In the genomic region with DNA sequence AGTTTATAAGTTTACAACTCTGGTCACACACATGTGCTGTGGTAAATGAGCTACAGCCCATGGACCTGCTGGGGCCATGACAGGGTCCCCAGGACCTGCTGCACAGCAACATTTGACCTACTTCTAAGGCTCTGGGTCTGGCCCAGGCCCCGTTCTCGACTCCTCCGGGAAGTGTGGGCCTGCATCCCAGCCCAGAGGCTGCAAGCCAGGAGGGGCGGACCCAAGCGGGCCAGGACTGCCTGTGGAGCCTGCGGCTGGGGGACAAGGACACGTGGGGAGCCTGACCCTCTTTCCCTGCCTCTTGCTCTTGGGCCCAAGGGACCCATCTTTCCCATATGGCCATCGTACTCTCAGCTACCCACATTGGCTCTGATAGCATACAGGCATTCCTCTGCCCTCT, we compare ENCODE assay signal across 9 mouse cellular contexts. TPM values are rescaled to one million over a fixed set of nuclear protein-coding genes. Genes with fewer than 3 reads are reported as not detected.
DNase-seq lines count a peak whose midpoint lies in the region; ATAC-seq and TF ChIP-seq lines count a peak whose summit lies in the region.
"Had no signal": no experiment of that assay in that cellular context is flagged by ENCODE, and none has a peak within 500 bp of the region (broad histone marks: within the 10 kb centered on the region; RNA-seq: fewer than 3 reads in every experiment).

No protein-coding gene starts in this region.

- ATAC-seq in heart, embryonic 11.5 days (replicated peaks; ENCODE audit: insufficient number of reproducible peaks, low FRiP score, low TSS enrichment): no peak
- no peak for ATAC-seq in megakaryocyte progenitor cell, adult 5-6 weeks (replicated peaks; ENCODE audit: poor library complexity)
- no peak for ATAC-seq in inflammation-experienced regulatory T-cells, adult 6 months

- no peak overlapping the region for H3K27ac ChIP-seq in heart, embryonic 11.5 days (ENCODE audit: low read depth, low read length)
- no peak overlapping the region for H3K27ac ChIP-seq in kidney, adult 2 months (ENCODE audit: insufficient read depth, low read depth, low read length)

- DNase-seq in heart, adult 11 months: peak; percentile 99
- peak; percentile 33 to 51 for DNase-seq in cerebellum, postnatal 25 days
- DNase-seq in kidney, adult 2 months: peak; percentile 84
- peak; percentile 25 for DNase-seq in lung, adult 2 months
- DNase-seq in testis, postnatal 14 days (ENCODE audit: low spot score): peak; percentile 48

- H3K9me3 ChIP-seq in heart, embryonic 11.5 days (replicated peaks; ENCODE audit: control insufficient read depth, low read length): no peaks in the 10 kb centered on the region

- TF ChIP-seq CTCF in kidney, adult 2 months (conservative IDR thresholded peaks at IDR 0.05; ENCODE audit: insufficient read depth, insufficient read length, low read depth, low read length): no peak
- TF ChIP-seq CTCF in lung, adult 2 months (IDR thresholded peaks at IDR 0.05; ENCODE audit: insufficient read depth, low read length): no peak

- WGBS in heart, embryonic 11.5 days (ENCODE audit: insufficient replicate concordance): 79% methylated on average over 8 of the region's 8 CpGs
- WGBS in kidney, adult 2 months: 37% methylated on average over 8 of the region's 8 CpGs
- WGBS in lung, adult 2 months: 60% methylated on average over 8 of the region's 8 CpGs

- no peaks in the 10 kb centered on the region for H3K36me3 ChIP-seq in heart, embryonic 11.5 days (ENCODE audit: control insufficient read depth, insufficient read depth, low read length)
- H3K36me3 ChIP-seq in kidney, adult 2 months (ENCODE audit: control insufficient read depth, insufficient read depth, low read length): no peaks in the 10 kb centered on the region

- no peak overlapping the region for H3K4me3 ChIP-seq in heart, embryonic 11.5 days (ENCODE audit: low read depth, low read length)
- no peak overlapping the region for H3K4me3 ChIP-seq in kidney, adult 2 months (ENCODE audit: insufficient read depth, low read depth, low read length)
- H3K4me3 ChIP-seq in lung, adult 2 months (replicated peaks; ENCODE audit: extremely low read depth, low read depth, low read length): no peak overlapping the region

- no peaks in the 10 kb centered on the region for H3K27me3 ChIP-seq in heart, embryonic 11.5 days (ENCODE audit: control insufficient read depth, insufficient read depth, low read length)
- H3K27me3 ChIP-seq in kidney, adult 2 months (replicated peaks; ENCODE audit: control insufficient read depth, insufficient read depth, low read length): no peaks in the 10 kb centered on the region

- no peak overlapping the region for H3K9ac ChIP-seq in heart, embryonic 11.5 days (ENCODE audit: low read depth, low read length)

- H3K4me1 ChIP-seq in heart, embryonic 11.5 days (ENCODE audit: control insufficient read depth, insufficient read depth, low read length): peaks cover 16% of the 10 kb centered on the region
- H3K4me1 ChIP-seq in kidney, adult 2 months (ENCODE audit: control insufficient read depth, insufficient read depth, low read length): no peaks in the 10 kb centered on the region; the same call in 1 of the 2 replicates
- no peaks in the 10 kb centered on the region for H3K4me1 ChIP-seq in lung, adult 2 months (ENCODE audit: control insufficient read depth, insufficient read depth, low read length)

- no peak for TF ChIP-seq POLR2A in kidney, adult 2 months (IDR thresholded peaks at IDR 0.05; ENCODE audit: low read depth, low read length)
- no peak for TF ChIP-seq POLR2A in lung, adult 2 months (IDR thresholded peaks at IDR 0.05; ENCODE audit: borderline replicate concordance, extremely low read depth, low read depth, low read length)

- no peak overlapping the region for H3K4me2 ChIP-seq in heart, embryonic 11.5 days

RNA-seq across cellular contexts. Expression of gene Pth1r, which starts 11.7 kb away (rescaled TPM):
- 24.3 and 27.8 TPM in 2 replicates for polyA plus RNA-seq in heart, embryonic 11.5 days (2014; fragmentation: Nextera tagmentation; extraction: Ambion mirVana)
- 740 and 847 TPM in 2 replicates for polyA plus RNA-seq in kidney, adult 2 months (2012; rRNA removed)
- polyA plus RNA-seq in lung, adult 2 months (2012; rRNA removed): 13.8 and 14.0 TPM in 2 replicates
- 0.15 TPM in 1 of 2 replicates, not detected in the other for total RNA-seq in megakaryocyte progenitor cell, adult 5-6 weeks (2015)
- 0.92 TPM in 1 of 2 replicates, not detected in the other for total RNA-seq in megakaryocyte progenitor cell, adult 5-6 weeks (2017)
- not detected for polyA plus RNA-seq in inflammation-experienced regulatory T-cells, adult 6 months (2017; shearing (Covaris generic))

RNA-seq across cellular contexts. Expression of gene Myl3, which starts 16.9 kb away (rescaled TPM):
- 3,236 and 3,494 TPM in 2 replicates for polyA plus RNA-seq in heart, embryonic 11.5 days (2014; fragmentation: Nextera tagmentation; extraction: Ambion mirVana)
- 1.6 and 11.5 TPM in 2 replicates for polyA plus RNA-seq in kidney, adult 2 months (2012; rRNA removed)
- 10.8 and 214 TPM in 2 replicates for polyA plus RNA-seq in lung, adult 2 months (2012; rRNA removed)
- total RNA-seq in megakaryocyte progenitor cell, adult 5-6 weeks (2015): not detected in 2 replicates
- total RNA-seq in megakaryocyte progenitor cell, adult 5-6 weeks (2017): not detected in 2 replicates
- polyA plus RNA-seq in inflammation-experienced regulatory T-cells, adult 6 months (2017; shearing (Covaris generic)): not detected

RNA-seq across cellular contexts. Expression of gene Prss42, which starts 39.4 kb away (rescaled TPM):
- not detected in 2 replicates for polyA plus RNA-seq in heart, embryonic 11.5 days (2014; fragmentation: Nextera tagmentation; extraction: Ambion mirVana)
- not detected in 2 replicates for polyA plus RNA-seq in kidney, adult 2 months (2012; rRNA removed)
- polyA plus RNA-seq in lung, adult 2 months (2012; rRNA removed): not detected in 2 replicates
- not detected in 2 replicates for total RNA-seq in megakaryocyte progenitor cell, adult 5-6 weeks (2015)
- not detected in 2 replicates for total RNA-seq in megakaryocyte progenitor cell, adult 5-6 weeks (2017)
- polyA plus RNA-seq in inflammation-experienced regulatory T-cells, adult 6 months (2017; shearing (Covaris generic)): not detected
- polyA plus RNA-seq: heart, embryonic 16.5 days had no signal

RNA-seq across cellular contexts. Expression of gene Prss44, which starts 55.2 kb away (rescaled TPM):
- polyA plus RNA-seq in heart, embryonic 11.5 days (2014; fragmentation: Nextera tagmentation; extraction: Ambion mirVana): not detected in 2 replicates
- not detected in 2 replicates for polyA plus RNA-seq in kidney, adult 2 months (2012; rRNA removed)
- not detected in 2 replicates for polyA plus RNA-seq in lung, adult 2 months (2012; rRNA removed)
- not detected in 2 replicates for total RNA-seq in megakaryocyte progenitor cell, adult 5-6 weeks (2015)
- not detected in 2 replicates for total RNA-seq in megakaryocyte progenitor cell, adult 5-6 weeks (2017)
- polyA plus RNA-seq in inflammation-experienced regulatory T-cells, adult 6 months (2017; shearing (Covaris generic)): not detected
- polyA plus RNA-seq: heart, embryonic 16.5 days had no signal

Comparison
In these comparisons a context has a peak if more than half of its experiments do, and no peak if none do; other contexts are left out.
1. DNase-seq: peak in every context shown above with its lines; median percentile 99 in heart, adult 11 months; 84 in kidney, adult 2 months; 48 in testis, postnatal 14 days; 42 in cerebellum, postnatal 25 days; 25 in lung, adult 2 months.
2. RNA of gene Pth1r, which starts 11.7 kb away (polyA plus RNA-seq): 740 to 847 TPM in kidney, adult 2 months; 24.3 to 27.8 TPM in heart, embryonic 11.5 days, 13.8 to 14.0 TPM in lung, adult 2 months and not detected in inflammation-experienced regulatory T-cells, adult 6 months; every median in the first group is over 10 times any median in the second.